Mouse (Mus musculus): ENCODE measurements around the gene Ubxn11.

- no peak for TF ChIP-seq CTCF (IDR thresholded peaks at IDR 0.05; ENCODE audit: borderline replicate concordance, insufficient read depth, low read depth, low read length)
- no peak for TF ChIP-seq POLR2A (IDR thresholded peaks at IDR 0.05; ENCODE audit: borderline replicate concordance, insufficient read depth, low read length)
Measured at GRCm38 (mm10) chr4:134094923-134095547, 7.3 kb upstream of the Ubxn11 start, which contains the start of gene Cd52.

Data from cerebellum, adult 2 months (tissue).